Mouse (Mus musculus): Measurements from ENCODE around the gene Rgsl1. TPM values are rescaled to one million over a fixed set of nuclear protein-coding genes. Genes with fewer than 3 reads are reported as not detected.

Rgsl1 gene
- polyA plus RNA-seq, 1 experiment from 2014 or later = not detected

- H3K4me2 ChIP-seq (ENCODE audit: low read depth, low read length) = no peak overlapping the region
- H3K27ac ChIP-seq (ENCODE audit: low read length) = no peak overlapping the region
- ATAC-seq = no peak
- no peak overlapping the region for H3K4me3 ChIP-seq (ENCODE audit: low read length)
- H3K27me3 ChIP-seq (replicated peaks; ENCODE audit: control insufficient read depth, insufficient read depth, low read length) = no peaks in the 10 kb centered on the region
- H3K36me3 ChIP-seq (ENCODE audit: control insufficient read depth, insufficient read depth, low read length) = no peaks in the 10 kb centered on the region
- no peaks in the 10 kb centered on the region for H3K9me3 ChIP-seq (ENCODE audit: control insufficient read depth, low read length)
- WGBS = 79% methylated on average over 1 of the region's 1 CpGs
- no peak overlapping the region for H3K9ac ChIP-seq (ENCODE audit: low read depth, low read length)
- H3K4me1 ChIP-seq (ENCODE audit: control insufficient read depth, insufficient read depth, low read length) = peaks cover 5% of the 10 kb centered on the region; the same call in 1 of the 2 replicates
These were observed 76.7 kb downstream of the Rgsl1 start for GRCm38 (mm10) chr1:153767281-153767680.

GRCm38 (mm10) chr1:153766298-153766697, 77.6 kb downstream of the Rgsl1 start:
- no peaks in the 10 kb centered on the region for H3K27me3 ChIP-seq (replicated peaks; ENCODE audit: control insufficient read depth, insufficient read depth, low read length)
- no peaks in the 10 kb centered on the region for H3K9me3 ChIP-seq (ENCODE audit: control insufficient read depth, low read length)
- WGBS = 53% methylated on average over 8 of the region's 8 CpGs
- no peak overlapping the region for H3K9ac ChIP-seq (ENCODE audit: low read depth, low read length)
- no peak for ATAC-seq
- H3K4me3 ChIP-seq (ENCODE audit: low read length) = no peak overlapping the region
- H3K36me3 ChIP-seq (ENCODE audit: control insufficient read depth, insufficient read depth, low read length) = no peaks in the 10 kb centered on the region
- H3K27ac ChIP-seq (ENCODE audit: low read length) = no peak overlapping the region
- H3K4me2 ChIP-seq (ENCODE audit: low read depth, low read length) = no peak overlapping the region
- peaks cover 5% of the 10 kb centered on the region; the same call in 1 of the 2 replicates for H3K4me1 ChIP-seq (ENCODE audit: control insufficient read depth, insufficient read depth, low read length)

DNA sequence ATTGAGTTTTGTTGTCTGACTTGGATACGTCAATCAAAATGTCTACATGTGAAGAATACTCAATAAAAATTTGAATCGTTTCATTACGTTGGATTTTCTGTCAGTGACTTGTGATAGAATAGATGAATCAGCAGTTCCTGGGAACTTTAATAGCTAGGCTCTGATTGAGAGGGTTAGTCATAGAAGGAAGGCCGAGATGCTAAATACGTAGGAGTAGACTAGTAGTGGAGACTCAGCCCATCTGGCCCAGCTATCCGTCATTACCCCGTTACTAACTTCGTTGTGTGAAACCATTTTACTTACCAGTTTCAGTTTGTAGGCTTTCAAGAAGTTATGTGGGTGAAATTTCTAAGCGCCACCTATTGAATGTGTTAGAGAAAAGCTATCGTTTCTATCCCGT, 79.8 kb downstream of the Rgsl1 start:
- Histone ChIP-seq H3K27me3 (replicated peaks; ENCODE audit: control insufficient read depth, insufficient read depth, low read length) (no peaks in the 10 kb centered on the region), H3K9ac (ENCODE audit: low read depth, low read length) (no peak overlapping the region), H3K4me1 (ENCODE audit: control insufficient read depth, insufficient read depth, low read length) (peaks cover 4% of the 10 kb centered on the region; the same call in 1 of the 2 replicates), H3K36me3 (ENCODE audit: control insufficient read depth, insufficient read depth, low read length) (no peaks in the 10 kb centered on the region), H3K27ac (ENCODE audit: low read length) (no peak overlapping the region), H3K4me2 (ENCODE audit: low read depth, low read length) (no peak overlapping the region), H3K4me3 (ENCODE audit: low read length) (no peak overlapping the region), H3K9me3 (ENCODE audit: control insufficient read depth, low read length) (no peaks in the 10 kb centered on the region)
- no peak for ATAC-seq
- WGBS = 87% methylated on average over 11 of the region's 11 CpGs

DNA sequence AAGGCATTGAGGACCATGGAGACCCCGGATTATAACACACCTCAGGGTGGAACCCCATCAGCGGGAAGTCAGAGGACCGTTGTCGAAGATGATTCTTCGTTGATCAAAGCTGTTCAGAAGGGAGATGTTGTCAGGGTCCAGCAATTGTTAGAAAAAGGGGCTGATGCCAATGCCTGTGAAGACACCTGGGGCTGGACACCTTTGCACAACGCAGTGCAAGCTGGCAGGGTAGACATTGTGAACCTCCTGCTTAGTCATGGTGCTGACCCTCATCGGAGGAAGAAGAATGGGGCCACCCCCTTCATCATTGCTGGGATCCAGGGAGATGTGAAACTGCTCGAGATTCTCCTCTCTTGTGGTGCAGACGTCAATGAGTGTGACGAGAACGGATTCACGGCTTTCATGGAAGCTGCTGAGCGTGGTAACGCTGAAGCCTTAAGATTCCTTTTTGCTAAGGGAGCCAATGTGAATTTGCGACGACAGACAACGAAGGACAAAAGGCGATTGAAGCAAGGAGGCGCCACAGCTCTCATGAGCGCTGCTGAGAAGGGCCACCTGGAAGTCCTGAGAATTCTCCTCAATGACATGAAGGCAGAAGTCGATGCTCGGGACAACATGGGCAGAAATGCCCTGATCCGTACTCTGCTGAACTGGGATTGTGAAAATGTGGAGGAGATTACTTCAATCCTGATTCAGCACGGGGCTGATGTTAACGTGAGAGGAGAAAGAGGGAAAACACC, 90.0 kb downstream of the Rgsl1 start:
- no peak for ATAC-seq
- Histone ChIP-seq H3K9me3 (ENCODE audit: control insufficient read depth, low read length) (no peaks in the 10 kb centered on the region), H3K36me3 (ENCODE audit: control insufficient read depth, insufficient read depth, low read length) (no peaks in the 10 kb centered on the region; the same call in 1 of the 2 replicates), H3K4me1 (ENCODE audit: control insufficient read depth, insufficient read depth, low read length) (peaks cover 7% of the 10 kb centered on the region; the same call in 1 of the 2 replicates), H3K27ac (ENCODE audit: low read length) (no peak overlapping the region), H3K9ac (ENCODE audit: low read depth, low read length) (peak overlapping the region; percentile 21; the same call in 1 of the 2 replicates), H3K4me2 (ENCODE audit: low read depth, low read length) (no peak overlapping the region), H3K4me3 (ENCODE audit: low read length) (no peak overlapping the region), H3K27me3 (replicated peaks; ENCODE audit: control insufficient read depth, insufficient read depth, low read length) (no peaks in the 10 kb centered on the region)
- 73% methylated on average over 25 of the region's 25 CpGs for WGBS

GRCm38 (mm10) chr1:153752521-153752920, 91.4 kb downstream of the Rgsl1 start:
- no peaks in the 10 kb centered on the region for H3K27me3 ChIP-seq (replicated peaks; ENCODE audit: control insufficient read depth, insufficient read depth, low read length)
- WGBS = 69% methylated on average over 6 of the region's 6 CpGs
- H3K4me3 ChIP-seq (ENCODE audit: low read length) = peak overlapping the region; percentile 50
- H3K9me3 ChIP-seq (ENCODE audit: control insufficient read depth, low read length) = no peaks in the 10 kb centered on the region
- H3K9ac ChIP-seq (ENCODE audit: low read depth, low read length) = peak overlapping the region; percentile 74
- peak overlapping the region; percentile 96 for H3K27ac ChIP-seq (ENCODE audit: low read length)
- ATAC-seq = peak; percentile 10; the same call in 1 of the 2 replicates
- H3K4me1 ChIP-seq (ENCODE audit: control insufficient read depth, insufficient read depth, low read length) = peaks cover 7% of the 10 kb centered on the region; the same call in 1 of the 2 replicates
- H3K36me3 ChIP-seq (ENCODE audit: control insufficient read depth, insufficient read depth, low read length) = no peaks in the 10 kb centered on the region; the same call in 1 of the 2 replicates
- H3K4me2 ChIP-seq (ENCODE audit: low read depth, low read length) = peak overlapping the region; percentile 60

DNA sequence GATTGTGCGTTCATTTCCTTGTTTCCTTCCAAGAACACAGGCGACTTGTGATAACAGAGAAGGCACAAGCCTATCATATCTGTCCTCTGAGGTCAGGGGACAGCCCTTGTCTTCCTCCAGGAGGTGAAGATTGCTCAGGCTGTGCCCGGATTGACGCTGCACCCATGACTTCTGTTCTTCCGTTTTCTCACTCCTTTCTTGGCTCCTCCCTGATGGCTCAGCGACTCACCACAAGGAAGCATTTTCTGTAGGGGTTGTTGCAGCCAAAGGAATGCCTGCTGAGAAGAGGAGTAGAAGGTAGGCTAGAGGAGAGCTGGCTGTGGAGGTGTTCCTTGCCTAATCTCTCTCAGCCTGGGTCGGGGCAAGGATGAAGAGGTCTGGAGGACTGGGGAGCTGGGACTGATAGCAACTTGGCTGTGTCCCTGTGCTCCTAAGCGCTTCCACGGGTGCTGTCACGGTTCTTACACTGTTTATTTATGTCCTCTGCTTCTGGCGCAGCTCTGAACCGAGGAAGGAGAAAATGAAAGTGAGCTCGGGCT, 92.1 kb downstream of the Rgsl1 start:
- ATAC-seq = peak; percentile 78
- Histone ChIP-seq H3K9me3 (ENCODE audit: control insufficient read depth, low read length) (no peaks in the 10 kb centered on the region), H3K4me2 (ENCODE audit: low read depth, low read length) (peak overlapping the region; percentile 60), H3K4me1 (ENCODE audit: control insufficient read depth, insufficient read depth, low read length) (peaks cover 7% of the 10 kb centered on the region; the same call in 1 of the 2 replicates), H3K27ac (ENCODE audit: low read length) (peak overlapping the region; percentile 96), H3K36me3 (ENCODE audit: control insufficient read depth, insufficient read depth, low read length) (no peaks in the 10 kb centered on the region; the same call in 1 of the 2 replicates), H3K9ac (ENCODE audit: low read depth, low read length) (peak overlapping the region; percentile 74), H3K4me3 (ENCODE audit: low read length) (peak overlapping the region; percentile 50), H3K27me3 (replicated peaks; ENCODE audit: control insufficient read depth, insufficient read depth, low read length) (no peaks in the 10 kb centered on the region)
- WGBS = 17% methylated on average over 13 of the region's 13 CpGs

DNA sequence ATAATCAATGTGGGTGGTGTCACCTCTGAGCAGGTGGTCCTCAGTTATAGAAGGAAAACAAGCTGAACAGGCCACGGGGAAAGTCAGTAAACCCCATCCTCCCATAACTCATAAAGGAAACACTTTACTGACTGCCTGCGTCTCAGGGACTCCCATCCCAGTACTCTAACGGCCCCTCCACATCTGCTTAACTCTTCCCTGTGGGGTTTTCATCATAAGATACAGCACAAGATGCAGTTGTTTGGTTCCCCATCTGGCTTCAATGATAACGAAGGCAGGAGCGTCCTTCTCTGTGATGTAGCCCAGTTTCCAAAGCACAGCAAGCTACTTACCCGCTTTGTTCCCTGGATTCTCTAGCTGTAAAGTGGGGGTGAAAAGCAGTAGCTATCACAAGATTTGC, 93.9 kb downstream of the Rgsl1 start:
- H3K9me3 ChIP-seq (ENCODE audit: control insufficient read depth, low read length) = no peaks in the 10 kb centered on the region
- WGBS = 55% methylated on average over 6 of the region's 6 CpGs
- H3K27me3 ChIP-seq (replicated peaks; ENCODE audit: control insufficient read depth, insufficient read depth, low read length) = no peaks in the 10 kb centered on the region
- H3K36me3 ChIP-seq (ENCODE audit: control insufficient read depth, insufficient read depth, low read length) = no peaks in the 10 kb centered on the region
- ATAC-seq = no peak
- H3K4me3 ChIP-seq (ENCODE audit: low read length) = peak overlapping the region; percentile 46; the same call in 1 of the 2 replicates
- H3K4me2 ChIP-seq (ENCODE audit: low read depth, low read length) = peak overlapping the region; percentile 68
- H3K9ac ChIP-seq (ENCODE audit: low read depth, low read length) = peak overlapping the region; percentile 66; the same call in 1 of the 2 replicates
- H3K27ac ChIP-seq (ENCODE audit: low read length) = peak overlapping the region; percentile 54; the same call in 1 of the 2 replicates
- H3K4me1 ChIP-seq (ENCODE audit: control insufficient read depth, insufficient read depth, low read length) = peaks cover 7% of the 10 kb centered on the region; the same call in 1 of the 2 replicates

DNA sequence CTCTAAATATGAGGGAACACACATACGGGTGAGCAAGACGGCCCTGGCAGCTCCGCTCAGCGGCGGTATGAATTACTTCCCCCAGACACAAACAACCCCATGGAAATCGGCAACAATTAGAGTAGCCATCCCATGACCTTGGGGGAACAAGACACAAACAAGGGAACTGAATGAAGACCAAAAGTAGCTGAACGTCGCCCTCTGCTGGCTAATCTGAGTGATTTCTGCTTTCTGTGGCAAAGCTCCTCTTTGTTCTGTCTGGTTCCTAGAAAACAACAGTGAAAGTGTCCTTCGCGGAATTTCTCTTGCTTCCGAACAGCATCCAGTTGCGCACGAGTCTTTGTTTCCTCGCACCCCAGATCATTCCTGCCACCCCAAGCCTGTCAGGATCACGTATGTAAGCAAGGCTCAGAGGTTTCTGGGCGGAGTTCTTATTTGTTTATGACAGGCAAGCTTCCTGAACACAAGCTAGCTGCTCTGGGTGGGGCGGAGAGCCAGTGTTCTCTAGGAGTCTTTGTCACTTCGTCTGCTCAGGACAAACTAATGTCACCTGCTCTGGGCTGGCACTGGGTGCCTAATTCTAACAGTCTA, 94.6 kb downstream of the Rgsl1 start, which contains the start of gene Rnasel:
Gene Rnasel, plus strand, starts transcription at position 216 of the 591 bp plus-strand sequence.
- WGBS = 4% methylated on average over 18 of the region's 18 CpGs
- H3K9ac ChIP-seq (ENCODE audit: low read depth, low read length) = peak within 1 kb of the TSS; percentile 66
- ATAC-seq = peak; percentile 70

DNA sequence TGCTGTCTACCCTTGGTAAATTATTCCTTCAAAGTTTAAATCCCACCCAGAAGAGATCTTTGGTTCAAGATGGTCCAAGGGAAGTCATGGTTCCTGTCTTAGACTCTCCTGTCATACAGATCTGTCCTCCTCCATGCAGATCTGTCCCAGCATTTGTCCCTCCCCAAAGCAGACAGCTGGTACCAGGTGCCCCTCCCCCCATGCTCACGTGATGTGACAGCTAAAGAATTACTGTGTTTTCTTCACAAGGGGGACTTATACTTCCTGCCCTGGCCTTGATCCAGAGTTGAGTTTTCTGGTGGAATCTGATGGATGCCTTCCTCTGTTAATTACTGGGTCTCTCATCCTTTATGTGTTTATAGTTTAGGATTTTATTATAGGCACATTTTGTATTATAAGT, 95.4 kb downstream of the Rgsl1 start:
- H3K4me1 ChIP-seq (ENCODE audit: control insufficient read depth, insufficient read depth, low read length) = peaks cover 7% of the 10 kb centered on the region; the same call in 1 of the 2 replicates
- no peaks in the 10 kb centered on the region for H3K36me3 ChIP-seq (ENCODE audit: control insufficient read depth, insufficient read depth, low read length)
- ATAC-seq = no peak
- no peaks in the 10 kb centered on the region for H3K9me3 ChIP-seq (ENCODE audit: control insufficient read depth, low read length)
- H3K27me3 ChIP-seq (replicated peaks; ENCODE audit: control insufficient read depth, insufficient read depth, low read length) = no peaks in the 10 kb centered on the region
- WGBS = 14% methylated on average over 1 of the region's 1 CpGs
- no peak overlapping the region for H3K9ac ChIP-seq (ENCODE audit: low read depth, low read length)
- H3K27ac ChIP-seq (ENCODE audit: low read length) = 0 out of 2 replicates have a peak overlapping the region, but pooled peaks have one; percentile 29
- no peak overlapping the region; the same call in 1 of the 2 replicates for H3K4me2 ChIP-seq (ENCODE audit: low read depth, low read length)
- H3K4me3 ChIP-seq (ENCODE audit: low read length) = no peak overlapping the region

More for the DNA sequence above, 94.6 kb downstream of the Rgsl1 start, which contains the start of gene Rnasel:
- Histone ChIP-seq H3K4me1 (ENCODE audit: control insufficient read depth, insufficient read depth, low read length) (peaks cover 7% of the 10 kb centered on the region; the same call in 1 of the 2 replicates), H3K4me3 (ENCODE audit: low read length) (peak within 1 kb of the TSS; percentile 46), H3K9me3 (ENCODE audit: control insufficient read depth, low read length) (no peaks in the 10 kb centered on the region), H3K36me3 (ENCODE audit: control insufficient read depth, insufficient read depth, low read length) (no peaks in the 10 kb centered on the region), H3K27me3 (replicated peaks; ENCODE audit: control insufficient read depth, insufficient read depth, low read length) (no peaks in the 10 kb centered on the region), H3K4me2 (ENCODE audit: low read depth, low read length) (peak within 1 kb of the TSS; percentile 68), H3K27ac (ENCODE audit: low read length) (peak within 1 kb of the TSS; percentile 54)
